Mouse (Mus musculus): ENCODE measurements around the gene Rbpjl. TPM values are rescaled to one million over a fixed set of nuclear protein-coding genes. Genes with fewer than 3 reads are reported as not detected.

Gene Rbpjl
- total RNA-seq, 1 experiment, result 0.04 TPM

DNA sequence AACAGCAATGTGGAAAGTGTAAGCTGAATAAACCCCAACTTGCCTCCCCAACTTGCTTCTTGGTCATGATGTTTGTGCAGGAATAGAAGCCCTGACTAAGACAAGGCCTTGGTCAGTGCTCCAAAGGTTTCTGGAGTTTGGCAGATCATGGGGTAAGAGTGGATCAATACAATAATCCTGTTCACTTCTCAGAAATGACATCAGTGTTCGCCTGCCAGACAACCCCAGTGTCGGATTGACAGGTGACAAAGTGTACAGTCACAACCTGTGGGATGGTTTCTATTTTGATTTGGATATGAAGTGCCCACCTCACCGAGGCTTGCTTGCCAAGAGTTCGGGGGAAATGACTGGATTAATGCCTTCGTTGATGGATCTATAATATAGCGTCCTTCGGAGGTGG lies 18.4 kb downstream of the Rbpjl start:
- TF ChIP-seq ZNF384 (IDR thresholded peaks at IDR 0.05; ENCODE audit: low read depth, low read length), result no peak
- no peak for TF ChIP-seq ZC3H11A (IDR thresholded peaks at IDR 0.05; ENCODE audit: borderline replicate concordance, low read depth, low read length)
- no peak for TF ChIP-seq HCFC1 (IDR thresholded peaks at IDR 0.05; ENCODE audit: borderline replicate concordance, insufficient read depth, low read length)
- TF ChIP-seq CHD2 (IDR thresholded peaks at IDR 0.05; ENCODE audit: low read depth, low read length), result no peak
- no peak for TF ChIP-seq MAFK (IDR thresholded peaks at IDR 0.05; ENCODE audit: insufficient read depth, low read depth, low read length)
- H3K27ac ChIP-seq (ENCODE audit: insufficient read depth, low read depth, low read length, poor library complexity, severe bottlenecking), result no peak overlapping the region; the same call in 1 of the 2 replicates
- DNase-seq (ENCODE audit: low read depth, low spot score), result no peak
- peaks cover 2 to 10% of the 10 kb centered on the region in 2 experiments; a peak in 1 of 4 replicates for H3K4me1 ChIP-seq (ENCODE audit: control insufficient read depth in 2 of 2, insufficient read depth in 2 of 2, low read length in 2 of 2, poor library complexity in 1 of 2)
- no peak overlapping the region for H3K4me3 ChIP-seq (ENCODE audit: insufficient read depth in 1 of 2, low read depth in 1 of 2, low read length in 2 of 2, poor library complexity in 1 of 2, severe bottlenecking in 1 of 2)
- H3K36me3 ChIP-seq (ENCODE audit: control insufficient read depth, insufficient read depth, low read length, poor library complexity, severe bottlenecking), result peaks cover 8% of the 10 kb centered on the region; the same call in 1 of the 2 replicates
- no peak overlapping the region for H3K9ac ChIP-seq (ENCODE audit: insufficient read depth, low read depth, low read length, poor library complexity, severe bottlenecking)
- no peaks in the 10 kb centered on the region for H3K9me3 ChIP-seq (ENCODE audit: control insufficient read depth, insufficient read depth, low read depth, low read length)
- in situ Hi-C loops (cut with MboI; ENCODE audit: low sequenced_read_pairs in 2 of 2, unreplicated experiment in 2 of 2), result no loop called here

DNA sequence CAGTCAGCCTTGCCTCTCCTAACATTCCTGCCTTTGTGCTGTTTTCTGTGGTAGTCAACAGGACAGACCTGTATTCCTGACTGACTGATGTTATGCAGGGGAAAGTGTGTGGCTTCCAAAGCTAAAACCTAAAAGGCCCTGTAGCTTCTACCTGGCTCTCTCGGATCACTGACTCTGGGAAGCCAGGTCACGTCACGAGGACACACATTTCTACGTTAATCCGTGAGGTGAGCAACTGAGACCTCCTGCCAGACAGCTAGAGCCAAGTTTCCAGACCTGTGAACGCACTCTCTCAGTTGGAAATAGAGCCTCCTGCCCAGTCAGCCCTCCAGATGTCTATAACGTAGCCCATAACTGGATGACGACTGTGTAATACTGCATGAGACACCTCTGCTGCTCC lies 19.0 kb downstream of the Rbpjl start:
- Histone ChIP-seq H3K9me3 (ENCODE audit: control insufficient read depth, insufficient read depth, low read depth, low read length) (no peaks in the 10 kb centered on the region), H3K4me1 (ENCODE audit: control insufficient read depth in 2 of 2, insufficient read depth in 2 of 2, low read length in 2 of 2, poor library complexity in 1 of 2) (peaks cover 3 to 13% of the 10 kb centered on the region in 2 experiments; a peak in 1 of 4 replicates), H3K27ac (ENCODE audit: insufficient read depth, low read depth, low read length, poor library complexity, severe bottlenecking) (no peak overlapping the region), H3K36me3 (ENCODE audit: control insufficient read depth, insufficient read depth, low read length, poor library complexity, severe bottlenecking) (peaks cover 11% of the 10 kb centered on the region; the same call in 1 of the 2 replicates), H3K9ac (ENCODE audit: insufficient read depth, low read depth, low read length, poor library complexity, severe bottlenecking) (no peak overlapping the region), H3K4me3 (ENCODE audit: insufficient read depth in 1 of 2, low read depth in 1 of 2, low read length in 2 of 2, poor library complexity in 1 of 2, severe bottlenecking in 1 of 2) (no peak overlapping the region)
- in situ Hi-C loops (cut with MboI; ENCODE audit: low sequenced_read_pairs in 2 of 2, unreplicated experiment in 2 of 2), result no loop called here
- no peak for DNase-seq (ENCODE audit: low read depth, low spot score)
- TF ChIP-seq MAFK (IDR thresholded peaks at IDR 0.05; ENCODE audit: insufficient read depth, low read depth, low read length) (no peak), ZC3H11A (IDR thresholded peaks at IDR 0.05; ENCODE audit: borderline replicate concordance, low read depth, low read length) (no peak), CHD2 (IDR thresholded peaks at IDR 0.05; ENCODE audit: low read depth, low read length) (no peak), ZNF384 (IDR thresholded peaks at IDR 0.05; ENCODE audit: low read depth, low read length) (no peak), HCFC1 (IDR thresholded peaks at IDR 0.05; ENCODE audit: borderline replicate concordance, insufficient read depth, low read length) (no peak)

DNA sequence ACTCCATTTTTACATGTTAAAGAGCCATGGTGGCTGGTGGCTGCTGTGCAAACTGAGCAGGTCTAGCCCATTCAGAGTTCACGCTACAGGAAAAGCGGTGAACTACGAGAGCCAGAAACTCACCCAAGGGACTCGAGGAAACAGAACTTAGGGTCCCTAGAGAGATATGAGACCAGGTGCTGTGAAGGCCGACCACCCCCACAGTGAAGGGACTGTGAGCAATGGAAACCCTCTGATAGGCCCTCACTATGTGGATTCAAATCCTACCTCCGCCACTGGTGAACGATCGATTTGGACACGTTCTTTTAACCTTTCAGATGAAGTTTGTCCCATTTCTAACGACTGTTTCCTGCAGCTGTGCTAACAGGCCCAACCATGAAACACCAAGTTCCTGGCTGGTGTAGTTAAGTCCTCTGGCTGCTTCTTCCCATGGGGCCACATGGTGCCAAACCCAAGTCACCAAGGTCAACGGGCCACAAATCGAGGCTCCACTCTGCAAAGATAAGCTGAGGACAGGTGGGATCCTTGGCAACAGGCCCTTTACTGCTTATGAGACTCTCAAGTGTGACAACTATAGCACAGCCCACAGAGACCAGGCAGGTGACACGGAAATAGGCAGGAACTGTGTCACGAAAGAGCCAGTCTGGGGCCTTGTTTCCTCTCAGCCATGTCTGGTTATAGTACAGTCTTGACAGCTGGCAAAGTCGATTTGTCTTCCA lies 19.9 kb downstream of the Rbpjl start:
- in situ Hi-C loops (cut with MboI; ENCODE audit: low sequenced_read_pairs in 2 of 2, unreplicated experiment in 2 of 2), result no loop called here
- Histone ChIP-seq H3K27ac (ENCODE audit: insufficient read depth, low read depth, low read length, poor library complexity, severe bottlenecking) (no peak overlapping the region), H3K4me1 (ENCODE audit: control insufficient read depth in 2 of 2, insufficient read depth in 2 of 2, low read length in 2 of 2, poor library complexity in 1 of 2) (peaks cover 3 to 14% of the 10 kb centered on the region in 2 experiments; a peak in 1 of 4 replicates), H3K36me3 (ENCODE audit: control insufficient read depth, insufficient read depth, low read length, poor library complexity, severe bottlenecking) (peaks cover 17% of the 10 kb centered on the region; the same call in 1 of the 2 replicates), H3K9ac (ENCODE audit: insufficient read depth, low read depth, low read length, poor library complexity, severe bottlenecking) (no peak overlapping the region), H3K4me3 (ENCODE audit: insufficient read depth in 1 of 2, low read depth in 1 of 2, low read length in 2 of 2, poor library complexity in 1 of 2, severe bottlenecking in 1 of 2) (no peak overlapping the region), H3K9me3 (ENCODE audit: control insufficient read depth, insufficient read depth, low read depth, low read length) (no peaks in the 10 kb centered on the region)
- DNase-seq (ENCODE audit: low read depth, low spot score), result no peak
- TF ChIP-seq ZC3H11A (IDR thresholded peaks at IDR 0.05; ENCODE audit: borderline replicate concordance, low read depth, low read length) (no peak), CHD2 (IDR thresholded peaks at IDR 0.05; ENCODE audit: low read depth, low read length) (no peak), ZNF384 (IDR thresholded peaks at IDR 0.05; ENCODE audit: low read depth, low read length) (no peak), HCFC1 (IDR thresholded peaks at IDR 0.05; ENCODE audit: borderline replicate concordance, insufficient read depth, low read length) (no peak), MAFK (IDR thresholded peaks at IDR 0.05; ENCODE audit: insufficient read depth, low read depth, low read length) (no peak)

DNA sequence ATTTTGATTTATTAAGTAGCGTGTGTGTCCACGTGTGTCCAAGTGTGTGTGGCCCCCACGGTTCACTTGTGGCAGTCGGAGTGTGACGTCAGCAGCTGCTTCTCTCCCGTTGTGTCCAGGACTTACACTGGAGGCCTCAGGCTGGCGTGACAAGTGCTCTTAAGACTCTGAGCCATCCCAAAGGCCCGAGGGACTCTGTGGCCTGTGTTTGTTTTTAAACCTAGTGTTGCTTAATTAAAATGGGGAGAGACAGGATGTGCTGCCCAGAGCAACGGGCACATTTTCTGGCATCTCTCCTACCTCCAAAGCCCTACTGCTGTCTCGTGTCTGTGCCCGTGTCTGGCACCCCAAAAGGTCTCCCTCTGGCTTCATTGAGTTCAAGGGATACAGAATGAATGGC lies 20.5 kb downstream of the Rbpjl start:
- no peak overlapping the region for H3K9ac ChIP-seq (ENCODE audit: insufficient read depth, low read depth, low read length, poor library complexity, severe bottlenecking)
- peaks cover 24% of the 10 kb centered on the region; the same call in 1 of the 2 replicates for H3K36me3 ChIP-seq (ENCODE audit: control insufficient read depth, insufficient read depth, low read length, poor library complexity, severe bottlenecking)
- no peak overlapping the region for H3K27ac ChIP-seq (ENCODE audit: insufficient read depth, low read depth, low read length, poor library complexity, severe bottlenecking)
- DNase-seq (ENCODE audit: low read depth, low spot score), result no peak
- peaks cover 2 to 12% of the 10 kb centered on the region in 2 experiments; a peak in 1 of 4 replicates for H3K4me1 ChIP-seq (ENCODE audit: control insufficient read depth in 2 of 2, insufficient read depth in 2 of 2, low read length in 2 of 2, poor library complexity in 1 of 2)
- no peak overlapping the region for H3K4me3 ChIP-seq (ENCODE audit: insufficient read depth in 1 of 2, low read depth in 1 of 2, low read length in 2 of 2, poor library complexity in 1 of 2, severe bottlenecking in 1 of 2)
- TF ChIP-seq MAFK (IDR thresholded peaks at IDR 0.05; ENCODE audit: insufficient read depth, low read depth, low read length), result no peak
- TF ChIP-seq ZC3H11A (IDR thresholded peaks at IDR 0.05; ENCODE audit: borderline replicate concordance, low read depth, low read length), result no peak
- no peak for TF ChIP-seq CHD2 (IDR thresholded peaks at IDR 0.05; ENCODE audit: low read depth, low read length)
- no peak for TF ChIP-seq HCFC1 (IDR thresholded peaks at IDR 0.05; ENCODE audit: borderline replicate concordance, insufficient read depth, low read length)
- in situ Hi-C loops (cut with MboI; ENCODE audit: low sequenced_read_pairs in 2 of 2, unreplicated experiment in 2 of 2), result no loop called here
- no peaks in the 10 kb centered on the region for H3K9me3 ChIP-seq (ENCODE audit: control insufficient read depth, insufficient read depth, low read depth, low read length)
